Mouse (Mus musculus) lung, embryonic 16.5 days (tissue): Measurements from ENCODE around the gene Ubac2. TPM values are rescaled to one million over a fixed set of nuclear protein-coding genes. Genes with fewer than 3 reads are reported as not detected.

Source experiments
- ATAC-seq: fragments of 200-750 bp; cut with Nextera tagmentation; 2 replicates; pipeline ENCODE4 v1.8.0; 2017; ENCODE audit warnings: low read depth, mild to moderate bottlenecking, moderate library complexity
- H3K27ac ChIP-seq: fragments of 300-500 bp; sonication (generic); 2 replicates; pipeline ENCODE4 v1.5.1; 2014; ENCODE audit warnings: mild to moderate bottlenecking, control low read depth, low read length
- H3K27me3 ChIP-seq: fragments of 300-500 bp; sonication (generic); 2 replicates; pipeline ENCODE4 v1.6.1; 2014; ENCODE audit warnings: low read depth, low read length, mixed read lengths; ENCODE audit not compliant: control insufficient read depth, insufficient read depth
- H3K36me3 ChIP-seq: fragments of 300-500 bp; sonication (generic); 2 replicates; pipeline ENCODE4 v1.6.1; 2014; ENCODE audit warnings: low read length; ENCODE audit not compliant: control insufficient read depth, insufficient read depth
- H3K4me1 ChIP-seq: fragments of 300-500 bp; sonication (generic); replicated peaks from 2 replicates; pipeline ENCODE4 v1.6.1; 2014; ENCODE audit warnings: low read length, mixed read lengths; ENCODE audit not compliant: control insufficient read depth, insufficient read depth
- H3K4me2 ChIP-seq: fragments of 300-500 bp; sonication (generic); 2 replicates; pipeline ENCODE4 v1.6.1; 2014; ENCODE audit warnings: low read depth, low read length, control low read depth
- H3K4me3 ChIP-seq: fragments of 300-500 bp; sonication (generic); 2 replicates; pipeline ENCODE4 v1.5.1; 2014; ENCODE audit warnings: mild to moderate bottlenecking, low read length, control low read depth
- H3K9ac ChIP-seq: fragments of 300-500 bp; sonication (generic); 2 replicates; pipeline ENCODE4 v1.6.1; 2014; ENCODE audit warnings: low read length, control low read depth
- H3K9me3 ChIP-seq: fragments of 300-500 bp; sonication (generic); 2 replicates; pipeline ENCODE4 v1.6.1; 2016; ENCODE audit warnings: low read length; ENCODE audit not compliant: control insufficient read depth
- WGBS: fragments of 180-500 bp; shearing (Covaris S2); extraction: QIAGEN DNeasy Blood & Tissue Kit; methylation state at CpG from one replicate; pipeline ENCODE4 v1.1.7; 2014; 5-methylcytosine and 5-hydroxymethylcytosine counted together
- polyA plus RNA-seq: library from polyadenylated mRNA; unstranded; fragments of >200 nt; fragmentation: Nextera tagmentation; extraction: Ambion mirVana; gene quantifications from 2 replicates; pipeline ENCODE4 v1.2.1, GENCODE M21; 2015

Ubac2 gene
- polyA plus RNA-seq, 1 experiment from 2014 or later: 56.9 TPM

DNA sequence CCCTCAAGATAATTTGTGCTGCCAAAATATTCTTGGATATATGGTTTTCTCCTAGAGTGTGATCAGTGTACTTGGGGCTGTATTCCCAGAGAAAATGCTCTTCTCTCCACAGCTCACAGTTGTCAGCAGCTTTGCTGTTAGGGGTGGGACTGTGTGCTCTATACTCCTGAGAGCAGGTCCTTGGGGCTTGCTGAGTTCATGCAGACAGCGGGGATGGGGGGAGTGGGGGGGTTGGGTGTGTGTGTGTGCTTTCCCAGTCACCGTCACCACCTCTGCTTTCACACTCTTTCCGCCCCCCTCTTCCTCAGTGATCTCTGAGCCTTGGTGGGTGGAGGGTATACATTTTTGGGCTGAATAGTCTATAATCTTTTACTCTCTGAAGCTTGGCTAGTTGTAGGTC, 20.7 kb downstream of the Ubac2 start:
- no peak overlapping the region for H3K9ac ChIP-seq

DNA sequence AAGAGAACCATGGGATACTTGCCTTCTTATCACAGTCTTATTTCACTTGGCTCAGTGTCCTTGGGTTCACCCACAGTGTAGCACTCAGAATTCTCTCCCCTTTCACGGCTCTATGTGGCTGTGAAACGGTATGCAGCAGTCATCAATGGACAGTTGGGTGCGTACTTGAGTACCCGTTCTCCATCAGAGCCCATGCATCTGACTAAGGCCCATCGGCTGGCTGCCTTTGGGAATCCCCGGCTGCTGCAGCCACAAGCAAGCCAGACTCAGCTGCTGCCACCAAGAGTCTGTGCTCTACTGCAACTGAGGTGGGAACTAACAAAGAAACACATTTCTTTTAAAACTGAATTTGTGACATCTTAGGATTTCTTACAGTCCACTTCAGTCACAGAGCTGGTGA, 23.1 kb downstream of the Ubac2 start:
- Histone ChIP-seq H3K4me2 (no peak overlapping the region), H3K4me3 (no peak overlapping the region), H3K27ac (no peak overlapping the region), H3K36me3 (no peaks in the 10 kb centered on the region), H3K9me3 (no peaks in the 10 kb centered on the region), H3K4me1 (peaks cover 8% of the 10 kb centered on the region; the same call in 1 of the 2 replicates), H3K27me3 (no peaks in the 10 kb centered on the region), H3K9ac (no peak overlapping the region)
- no peak for ATAC-seq
- 84% methylated on average over 6 of the region's 6 CpGs for WGBS

More for the DNA sequence above, 20.7 kb downstream of the Ubac2 start:
- no peak overlapping the region for H3K4me2 ChIP-seq
- no peak for ATAC-seq
- H3K4me3 ChIP-seq: no peak overlapping the region
- 47% methylated on average over 3 of the region's 3 CpGs for WGBS
- no peaks in the 10 kb centered on the region for H3K36me3 ChIP-seq
- H3K4me1 ChIP-seq: peaks cover 6% of the 10 kb centered on the region
- no peaks in the 10 kb centered on the region for H3K9me3 ChIP-seq
- H3K27me3 ChIP-seq: no peaks in the 10 kb centered on the region
- no peak overlapping the region for H3K27ac ChIP-seq

DNA sequence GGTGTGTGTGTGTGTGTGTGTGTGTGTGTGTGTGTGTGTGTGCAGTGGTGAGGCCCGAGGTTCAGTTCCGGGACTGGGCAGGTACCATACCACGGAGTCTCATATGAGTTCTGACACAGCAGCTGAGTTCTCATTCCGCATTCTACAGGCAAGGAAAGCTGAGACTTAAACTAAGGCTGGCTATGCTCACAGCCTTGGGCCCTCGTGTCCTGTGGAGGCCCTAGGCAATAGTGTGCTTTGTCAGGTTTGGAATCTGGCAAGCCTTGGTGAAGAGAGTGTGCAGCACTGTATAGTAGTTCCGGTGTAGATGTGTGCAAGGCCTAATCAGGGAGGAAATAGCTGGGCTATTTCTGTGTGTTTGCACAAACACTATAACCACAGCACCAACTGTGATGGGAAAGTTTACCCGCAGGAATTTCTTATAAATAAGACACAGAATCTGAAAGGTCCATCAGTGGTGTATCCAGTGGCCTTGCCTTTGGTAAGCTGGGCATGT, 25.0 kb downstream of the Ubac2 start:
- Histone ChIP-seq H3K4me1 (peaks cover 8% of the 10 kb centered on the region; the same call in 1 of the 2 replicates), H3K9ac (no peak overlapping the region), H3K4me3 (no peak overlapping the region), H3K27ac (no peak overlapping the region), H3K9me3 (no peaks in the 10 kb centered on the region), H3K4me2 (no peak overlapping the region), H3K27me3 (no peaks in the 10 kb centered on the region), H3K36me3 (no peaks in the 10 kb centered on the region; the same call in 1 of the 2 replicates)
- 71% methylated on average over 6 of the region's 7 CpGs for WGBS
- ATAC-seq: no peak

DNA sequence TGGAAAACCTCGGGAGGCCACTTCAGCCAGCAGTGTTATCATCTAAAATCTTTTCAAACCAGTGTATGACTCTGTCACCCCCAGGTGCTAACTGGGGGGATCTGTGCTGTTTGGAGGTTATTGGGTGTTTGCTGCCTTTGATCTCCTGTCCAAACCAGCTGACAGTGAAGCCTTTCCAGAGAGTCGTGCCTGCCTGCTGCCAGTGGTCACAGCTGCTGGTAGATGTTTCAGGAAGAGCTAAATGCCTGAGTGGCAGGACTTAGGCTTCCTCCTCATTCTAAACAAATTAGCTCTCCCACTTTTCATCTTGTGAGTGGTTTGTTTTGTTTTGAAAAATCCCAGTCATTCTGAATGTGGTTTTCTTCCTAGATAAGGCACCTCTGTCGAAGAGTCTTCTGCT, 26.3 kb downstream of the Ubac2 start:
- H3K4me2 ChIP-seq: no peak overlapping the region
- no peak overlapping the region for H3K9ac ChIP-seq
- no peak overlapping the region for H3K27ac ChIP-seq
- H3K4me1 ChIP-seq: peaks cover 5% of the 10 kb centered on the region; the same call in 1 of the 2 replicates
- H3K36me3 ChIP-seq: peaks cover 4% of the 10 kb centered on the region; the same call in 1 of the 2 replicates
- 20% methylated on average over 3 of the region's 3 CpGs for WGBS
- H3K4me3 ChIP-seq: no peak overlapping the region
- H3K27me3 ChIP-seq: no peaks in the 10 kb centered on the region
- H3K9me3 ChIP-seq: no peaks in the 10 kb centered on the region
- ATAC-seq: no peak

DNA sequence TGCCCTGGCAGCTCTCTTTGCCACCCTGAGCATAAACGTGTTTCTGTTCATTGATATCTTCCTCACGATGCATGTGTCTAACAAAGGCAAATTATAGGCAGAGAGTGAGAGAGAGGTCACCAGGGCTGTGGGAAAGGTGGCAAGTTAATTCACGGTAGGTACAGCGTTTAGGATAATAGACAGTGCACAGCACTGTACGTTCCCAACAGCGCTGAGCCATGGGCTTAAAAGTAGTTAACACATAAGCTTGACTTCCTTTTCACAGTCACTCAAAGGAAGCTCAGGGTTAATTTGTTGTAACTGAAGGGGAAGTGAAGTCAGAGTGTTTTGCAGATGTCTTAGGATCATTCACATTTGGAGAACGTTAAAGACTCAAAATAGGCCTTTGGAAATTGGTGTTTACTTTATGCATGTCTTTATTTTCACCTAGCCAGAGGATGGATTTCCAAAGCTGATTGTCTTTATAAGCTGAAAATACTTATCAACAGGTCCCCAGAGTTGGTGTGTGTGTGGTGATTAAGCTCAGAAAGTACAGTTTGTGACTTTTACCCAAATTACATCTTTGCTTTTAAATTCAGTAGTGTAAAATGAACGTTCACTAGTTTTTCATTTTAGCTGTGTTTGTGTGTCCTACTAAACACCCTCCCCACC, 28.0 kb downstream of the Ubac2 start:
- Histone ChIP-seq H3K27me3 (no peaks in the 10 kb centered on the region), H3K4me2 (no peak overlapping the region), H3K27ac (no peak overlapping the region), H3K36me3 (peaks cover 4% of the 10 kb centered on the region; the same call in 1 of the 2 replicates), H3K4me3 (no peak overlapping the region), H3K9ac (no peak overlapping the region), H3K4me1 (peaks cover 5% of the 10 kb centered on the region; the same call in 1 of the 2 replicates), H3K9me3 (no peaks in the 10 kb centered on the region)
- ATAC-seq: no peak
- 65% methylated on average over 8 of the region's 8 CpGs for WGBS

DNA sequence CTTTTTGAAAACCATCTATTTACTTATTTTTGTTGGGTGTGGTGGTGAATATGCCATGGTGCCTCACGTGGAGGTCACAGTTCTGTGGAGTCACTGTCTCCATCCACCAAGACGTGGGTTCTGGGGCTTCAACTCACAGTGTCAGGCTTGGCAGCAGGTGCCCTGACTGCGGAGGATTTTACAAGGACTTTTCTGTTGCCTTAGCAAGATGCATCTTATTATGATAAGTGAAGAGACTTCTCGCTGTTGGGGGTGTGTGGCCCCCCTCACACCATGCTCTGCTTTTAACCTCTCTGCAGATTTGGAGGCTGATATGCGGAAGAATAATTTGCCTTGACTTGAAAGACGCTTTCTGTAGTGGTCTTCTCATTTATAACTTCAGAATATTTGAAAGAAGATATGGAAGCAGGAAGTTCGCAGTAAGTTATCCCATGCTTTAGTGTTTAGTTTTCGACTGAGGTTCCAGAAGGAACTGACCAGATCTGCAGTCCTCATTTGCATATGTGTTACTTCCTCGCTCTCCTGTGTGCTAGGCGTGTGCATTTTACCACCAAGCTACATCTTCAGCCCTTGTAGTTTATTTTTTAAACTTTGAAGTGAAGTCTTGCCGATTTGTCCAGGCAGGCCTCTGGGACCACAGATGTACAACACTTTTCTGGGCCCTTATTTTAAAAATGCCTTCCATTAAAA, 28.7 kb downstream of the Ubac2 start:
- Histone ChIP-seq H3K9ac (no peak overlapping the region), H3K4me3 (no peak overlapping the region), H3K9me3 (no peaks in the 10 kb centered on the region), H3K36me3 (peaks cover 4% of the 10 kb centered on the region; the same call in 1 of the 2 replicates), H3K4me1 (peaks cover 5% of the 10 kb centered on the region; the same call in 1 of the 2 replicates), H3K27ac (no peak overlapping the region), H3K4me2 (no peak overlapping the region), H3K27me3 (no peaks in the 10 kb centered on the region)
- no peak for ATAC-seq
- WGBS: 75% methylated on average over 11 of the region's 11 CpGs

DNA sequence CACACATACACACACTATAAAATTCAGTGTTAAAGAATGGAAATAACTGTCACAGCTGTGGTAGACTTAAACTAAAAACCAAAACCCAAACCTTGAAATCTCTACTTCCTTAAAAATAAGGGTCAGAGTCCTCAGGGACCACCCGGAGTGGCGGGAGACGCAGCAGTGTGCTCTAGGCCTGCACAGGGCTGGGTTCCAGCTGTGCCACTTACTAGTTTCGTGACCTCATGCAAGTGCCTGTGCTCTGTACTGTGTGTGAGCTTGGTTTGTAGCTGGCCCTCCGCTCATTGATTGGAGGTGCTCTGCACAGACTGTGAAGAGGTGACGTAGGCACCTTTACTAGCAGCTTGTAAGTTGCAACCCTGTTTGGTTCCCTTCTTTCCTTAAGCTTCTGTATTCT, 31.4 kb downstream of the Ubac2 start:
- no peaks in the 10 kb centered on the region for H3K27me3 ChIP-seq
- ATAC-seq: no peak
- no peaks in the 10 kb centered on the region; the same call in 1 of the 2 replicates for H3K4me1 ChIP-seq
- peaks cover 4% of the 10 kb centered on the region; the same call in 1 of the 2 replicates for H3K36me3 ChIP-seq
- H3K4me2 ChIP-seq: no peak overlapping the region
- WGBS: 89% methylated on average over 6 of the region's 6 CpGs
- H3K4me3 ChIP-seq: no peak overlapping the region
- no peaks in the 10 kb centered on the region for H3K9me3 ChIP-seq
- H3K27ac ChIP-seq: no peak overlapping the region
- no peak overlapping the region for H3K9ac ChIP-seq

DNA sequence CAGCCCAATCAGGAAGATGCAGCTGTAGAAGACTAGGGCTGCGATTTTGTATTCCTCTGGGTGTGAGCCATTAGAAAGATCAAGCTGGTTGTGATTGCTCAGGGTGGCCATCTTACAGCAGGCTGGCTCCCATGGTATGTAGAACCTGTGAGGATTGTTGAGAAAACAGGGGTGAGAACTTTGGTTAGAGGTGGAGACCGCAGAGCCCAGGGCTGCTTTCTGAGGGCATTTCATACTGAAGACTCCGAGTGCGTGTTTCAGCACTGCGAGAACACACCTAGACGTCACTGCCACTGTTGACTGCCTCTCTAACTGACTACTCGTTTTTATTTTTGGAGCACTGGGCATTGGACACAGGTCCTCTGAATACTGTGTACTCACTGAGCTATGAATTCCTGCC, 34.1 kb downstream of the Ubac2 start:
- Histone ChIP-seq H3K9me3 (no peaks in the 10 kb centered on the region), H3K4me1 (no peaks in the 10 kb centered on the region), H3K27me3 (no peaks in the 10 kb centered on the region), H3K27ac (no peak overlapping the region), H3K36me3 (0 out of 2 replicates have a peak, but pooled peaks cover 4% of the 10 kb centered on the region), H3K4me3 (no peak overlapping the region), H3K4me2 (no peak overlapping the region), H3K9ac (no peak overlapping the region)
- 86% methylated on average over 7 of the region's 7 CpGs for WGBS
- no peak for ATAC-seq

DNA sequence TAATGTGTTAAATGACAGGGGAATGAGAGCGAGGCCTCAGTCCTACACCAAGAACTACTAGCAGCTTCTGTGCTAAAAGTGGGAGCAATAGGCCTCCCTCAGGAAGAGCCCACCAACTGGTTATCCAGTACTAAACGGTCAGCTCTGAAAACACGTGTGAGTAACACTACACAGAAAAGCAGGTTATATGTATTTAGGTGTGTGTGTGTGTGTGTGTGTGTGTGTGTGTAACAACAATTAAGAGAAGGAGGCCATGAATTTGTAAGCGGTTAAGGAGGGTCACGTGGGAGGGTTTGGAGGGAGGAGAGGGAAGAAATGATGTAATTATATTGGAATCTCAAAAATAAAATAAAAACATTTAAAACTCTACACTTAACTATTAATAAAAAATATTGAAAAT, 36.7 kb downstream of the Ubac2 start:
- Histone ChIP-seq H3K4me1 (peaks cover 1% of the 10 kb centered on the region), H3K4me2 (no peak overlapping the region), H3K36me3 (no peaks in the 10 kb centered on the region), H3K27ac (no peak overlapping the region), H3K9me3 (no peaks in the 10 kb centered on the region), H3K9ac (no peak overlapping the region), H3K4me3 (no peak overlapping the region), H3K27me3 (no peaks in the 10 kb centered on the region)
- 77% methylated on average over 5 of the region's 5 CpGs for WGBS
- ATAC-seq: no peak
